Mouse (Mus musculus) kidney, adult 8-10 months (tissue): ENCODE measurements at regions not wholly inside any gene's neighbourhood (a gene's known extent, or its start where the extent isn't known, plus 50 kb on each side); places are given as distances from the start of the nearest gene placed in this dataset.

Experiments
- DNase-seq, 2 experiments: peaks; one replicate each; pipeline ENCODE4 v3.0.0; 2022

GRCm38 (mm10) chr11:56716953-56717352 lies 294.2 kb upstream of the Gria1 start:
- no peak for DNase-seq

- no peak for DNase-seq
Measured at GRCm38 (mm10) chr11:56725141-56725540, 286.0 kb upstream of the Gria1 start.

- no peak for DNase-seq
Measured at GRCm38 (mm10) chr11:56726161-56726560, 285.0 kb upstream of the Gria1 start.

- DNase-seq, result no peak
Measured at GRCm38 (mm10) chr11:56727556-56727955, 283.6 kb upstream of the Gria1 start.

GRCm38 (mm10) chr11:56728204-56729002 lies 282.8 kb upstream of the Gria1 start:
- peak in 1 of 2 experiments; percentile 2 for DNase-seq

- DNase-seq, result no peak
Measured at GRCm38 (mm10) chr11:56741857-56742256, 269.3 kb upstream of the Gria1 start.

GRCm38 (mm10) chr11:56750032-56750431 lies 261.2 kb upstream of the Gria1 start:
- DNase-seq, result no peak

- DNase-seq, result no peak
Measured at GRCm38 (mm10) chr11:56750639-56751038, 260.5 kb upstream of the Gria1 start.

GRCm38 (mm10) chr11:56751918-56752317 lies 259.3 kb upstream of the Gria1 start:
- no peak for DNase-seq

GRCm38 (mm10) chr11:56753699-56754098 lies 257.5 kb upstream of the Gria1 start:
- DNase-seq, result no peak

GRCm38 (mm10) chr11:56760474-56760873 lies 250.7 kb upstream of the Gria1 start:
- DNase-seq, result no peak

GRCm38 (mm10) chr11:56762467-56763120 lies 248.6 kb upstream of the Gria1 start:
- DNase-seq, result no peak

- no peak for DNase-seq
Measured at GRCm38 (mm10) chr11:56767424-56767823, 243.8 kb upstream of the Gria1 start.

- DNase-seq, result no peak
Measured at GRCm38 (mm10) chr11:56786351-56786750, 224.8 kb upstream of the Gria1 start.

- no peak for DNase-seq
Measured at GRCm38 (mm10) chr11:56792691-56793090, 218.5 kb upstream of the Gria1 start.

- no peak for DNase-seq
Measured at GRCm38 (mm10) chr11:56807314-56807713, 203.9 kb upstream of the Gria1 start.

GRCm38 (mm10) chr11:56810141-56810540 lies 201.0 kb upstream of the Gria1 start:
- DNase-seq, result no peak

- no peak for DNase-seq
Measured at GRCm38 (mm10) chr11:56812121-56812520, 199.1 kb upstream of the Gria1 start.

GRCm38 (mm10) chr11:56823471-56823870 lies 187.7 kb upstream of the Gria1 start:
- no peak for DNase-seq

GRCm38 (mm10) chr11:56827499-56827898 lies 183.7 kb upstream of the Gria1 start:
- no peak for DNase-seq

GRCm38 (mm10) chr11:56862649-56863048 lies 148.5 kb upstream of the Gria1 start:
- DNase-seq, result peak in 1 of 2 experiments; percentile 8

- no peak for DNase-seq
Measured at GRCm38 (mm10) chr11:56871640-56872039, 139.5 kb upstream of the Gria1 start.

GRCm38 (mm10) chr11:56898548-56898951 lies 112.6 kb upstream of the Gria1 start:
- DNase-seq, result no peak

- no peak for DNase-seq
Measured at GRCm38 (mm10) chr11:56901201-56901600, 110.0 kb upstream of the Gria1 start.
